In the genomic region with DNA sequence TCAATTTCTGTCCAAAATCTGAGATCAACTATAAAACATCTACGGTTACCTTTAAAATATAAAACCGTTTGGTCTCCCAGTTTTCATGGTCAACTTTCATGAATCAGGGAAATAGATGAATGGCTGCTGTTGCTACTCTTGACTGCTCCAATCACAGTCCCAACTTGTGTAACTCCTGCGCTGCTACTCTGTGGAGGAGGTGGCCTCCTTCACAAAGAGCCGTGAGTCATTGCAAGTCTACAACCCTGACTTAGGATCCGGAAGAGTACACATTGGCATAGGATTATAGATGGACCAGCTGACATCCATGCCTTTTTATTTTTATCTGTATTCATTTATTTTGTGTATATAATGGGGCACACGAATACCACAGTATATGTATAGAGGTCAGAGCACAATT, we compare ENCODE assay signal across 25 mouse cellular contexts. TPM values are rescaled to one million over a fixed set of nuclear protein-coding genes. Genes with fewer than 3 reads are reported as not detected.
DNase-seq lines count a peak whose midpoint lies in the region; ATAC-seq and TF ChIP-seq lines count a peak whose summit lies in the region.
"Had no signal": no experiment of that assay in that cellular context is flagged by ENCODE, and none has a peak within 500 bp of the region (broad histone marks: within the 10 kb centered on the region; RNA-seq: fewer than 3 reads in every experiment).

No protein-coding gene starts in this region.

- H3K36me3 ChIP-seq in stomach, postnatal 0 days (ENCODE audit: control insufficient read depth, insufficient read depth, low read length) = no peaks in the 10 kb centered on the region
- H3K36me3 ChIP-seq in kidney, embryonic 16.5 days (ENCODE audit: insufficient read depth, low read length) = no peaks in the 10 kb centered on the region
- H3K36me3 ChIP-seq: G1E had no signal

- no peaks in the 10 kb centered on the region for H3K9me3 ChIP-seq in stomach, postnatal 0 days (ENCODE audit: control insufficient read depth, low read length)
- peaks cover 3% of the 10 kb centered on the region; the same call in 1 of the 2 replicates for H3K9me3 ChIP-seq in kidney, embryonic 16.5 days (ENCODE audit: low read length)
- H3K9me3 ChIP-seq: G1E had no signal

- TF ChIP-seq CTCF in stomach, postnatal 0 days (IDR thresholded peaks at IDR 0.05; ENCODE audit: low read depth) = no peak

- H3K4me3 ChIP-seq in stomach, postnatal 0 days (ENCODE audit: low read depth, low read length) = no peak overlapping the region
- H3K4me3 ChIP-seq in kidney, embryonic 16.5 days (ENCODE audit: low read length) = no peak overlapping the region

- WGBS in stomach, postnatal 0 days = 62% methylated on average over 6 of the region's 6 CpGs
- 83% methylated on average over 6 of the region's 6 CpGs for WGBS in kidney, embryonic 16.5 days

- H3K27ac ChIP-seq in stomach, postnatal 0 days (replicated peaks) = no peak overlapping the region
- no peak overlapping the region for H3K27ac ChIP-seq in kidney, embryonic 16.5 days (ENCODE audit: low read length)

- DNase-seq in frontal cortex, postnatal 25 days (ENCODE audit: low spot score in 2 of 2) = no peak
- DNase-seq in right cerebral cortex, adult 18-20 months = peak; percentile 33
- no peak for DNase-seq in right cerebral cortex, postnatal 10 days (ENCODE audit: low spot score in 2 of 2)
- DNase-seq in brain, adult 2 months (ENCODE audit: low read depth, low spot score) = peak; percentile 52
- no peak for DNase-seq in stomach, postnatal 0 days (ENCODE audit: low spot score)
- DNase-seq in layer of hippocampus, postnatal 14 days (ENCODE audit: low spot score in 2 of 2) = no peak
- DNase-seq: adrenal gland, adult 2 months; adrenal gland, adult 8-10 months; adrenal gland, postnatal 10 days; adrenal gland, postnatal 14 days; adrenal gland, postnatal 25 days; adrenal gland, postnatal 36 days; B cell, adult 2 months; cerebellum, adult 11 months; cerebellum, adult 11-12 months; cerebellum, adult 18-20 months had no signal

- no peak for TF ChIP-seq EP300 in stomach, postnatal 0 days (optimal IDR thresholded peaks at IDR 0.05)

- H3K9ac ChIP-seq in stomach, postnatal 0 days (ENCODE audit: low read length) = no peak overlapping the region
- no peak overlapping the region for H3K9ac ChIP-seq in kidney, embryonic 16.5 days (replicated peaks; ENCODE audit: low read length)

- H3K4me1 ChIP-seq in stomach, postnatal 0 days (replicated peaks; ENCODE audit: control insufficient read depth, insufficient read depth) = no peaks in the 10 kb centered on the region; the same call in 1 of the 2 replicates
- H3K4me1 ChIP-seq in kidney, embryonic 16.5 days (ENCODE audit: insufficient read depth, low read length) = peaks cover 7% of the 10 kb centered on the region; the same call in 1 of the 2 replicates

- H3K4me2 ChIP-seq in stomach, postnatal 0 days (replicated peaks; ENCODE audit: low read depth) = no peak overlapping the region
- no peak overlapping the region for H3K4me2 ChIP-seq in kidney, embryonic 16.5 days (replicated peaks; ENCODE audit: low read depth, low read length)

- no peaks in the 10 kb centered on the region for H3K27me3 ChIP-seq in stomach, postnatal 0 days (ENCODE audit: control insufficient read depth, insufficient read depth, low read length)
- no peaks in the 10 kb centered on the region for H3K27me3 ChIP-seq in kidney, embryonic 16.5 days (ENCODE audit: insufficient read depth, low read length)
- H3K27me3 ChIP-seq: CH12.LX, Patski had no signal

- ATAC-seq in frontal cortex, adult (ENCODE audit: low TSS enrichment) = peak; percentile 68; the same call in 1 of the 2 replicates
- peak; percentile 63; the same call in 1 of the 2 replicates for ATAC-seq in stomach, postnatal 0 days (ENCODE audit: low FRiP score, low TSS enrichment)
- no peak for ATAC-seq in kidney, embryonic 16.5 days (ENCODE audit: low FRiP score, low TSS enrichment)
- ATAC-seq: activated CD4-positive, CD25-positive, alpha-beta regulatory T cell, adult 4 months; CD4-positive, CD25-positive, alpha-beta regulatory T cell, adult 4 months; Patski had no signal

RNA-seq across cellular contexts. Expression of a gene that starts 31.9 kb away (rescaled TPM):
- 17.1 and 18.0 TPM in 2 replicates for polyA plus RNA-seq in stomach, postnatal 0 days (2015; fragmentation: Nextera tagmentation; extraction: Ambion mirVana)
- 30.4 and 34.1 TPM in 2 replicates for polyA plus RNA-seq in kidney, embryonic 16.5 days (2015; fragmentation: Nextera tagmentation; extraction: Ambion mirVana)
- total RNA-seq in layer of hippocampus, postnatal 14 days (2021) = 1 to 10 TPM; 5.3 to 6.2 TPM
- total RNA-seq: CH12.LX had no signal
- polyA plus RNA-seq: G1E had no signal

RNA-seq across cellular contexts. Expression of a gene that starts 50.2 kb away (rescaled TPM):
- polyA plus RNA-seq in stomach, postnatal 0 days (2015; fragmentation: Nextera tagmentation; extraction: Ambion mirVana) = 0.58 and 0.59 TPM in 2 replicates
- polyA plus RNA-seq in kidney, embryonic 16.5 days (2015; fragmentation: Nextera tagmentation; extraction: Ambion mirVana) = 2.6 and 2.7 TPM in 2 replicates
- total RNA-seq in layer of hippocampus, postnatal 14 days (2021) = under 1 TPM in 1 of 2 experiments, not detected in 1; 0.21 TPM
- total RNA-seq: G1E had no signal
- polyA plus RNA-seq: G1E had no signal

RNA-seq across cellular contexts. Expression of a gene that starts 50.4 kb away (rescaled TPM):
- polyA plus RNA-seq in stomach, postnatal 0 days (2015; fragmentation: Nextera tagmentation; extraction: Ambion mirVana) = 5.4 and 6.5 TPM in 2 replicates
- 2.2 and 3.3 TPM in 2 replicates for polyA plus RNA-seq in kidney, embryonic 16.5 days (2015; fragmentation: Nextera tagmentation; extraction: Ambion mirVana)
- 1 to 10 TPM; 3.1 to 3.3 TPM for total RNA-seq in layer of hippocampus, postnatal 14 days (2021)
- total RNA-seq: CH12.LX, MEL had no signal
- polyA plus RNA-seq: adrenal gland, adult 2 months; C2C12; G1E had no signal

Comparison
In these comparisons a context has a peak if more than half of its experiments do, and no peak if none do; other contexts are left out.
1. DNase-seq: peak in right cerebral cortex, adult 18-20 months (single experiment) and brain, adult 2 months (single experiment); none in frontal cortex, postnatal 25 days (0 of 2), right cerebral cortex, postnatal 10 days (0 of 2), stomach, postnatal 0 days (single experiment) and layer of hippocampus, postnatal 14 days (0 of 2).